26 mouse cellular contexts compared by ENCODE assay signal in genomic region chr6:125082801-125083386, GRCm38 (mm10). TPM values are rescaled to one million over a fixed set of nuclear protein-coding genes. Genes with fewer than 3 reads are reported as not detected.
DNase-seq lines count a peak whose midpoint lies in the region; ATAC-seq and TF ChIP-seq lines count a peak whose summit lies in the region.
"Had no signal": no experiment of that assay in that cellular context is flagged by ENCODE, and none has a peak within 500 bp of the region (broad histone marks: within the 10 kb centered on the region; RNA-seq: fewer than 3 reads in every experiment).

No protein-coding gene starts in this region.

- no peaks in the 10 kb centered on the region for H3K27me3 ChIP-seq in liver, postnatal 0 days (ENCODE audit: insufficient read depth, low read length)
- H3K27me3 ChIP-seq in forebrain, embryonic 14.5 days (replicated peaks; ENCODE audit: control insufficient read depth, insufficient read depth, low read length): no peaks in the 10 kb centered on the region
- H3K27me3 ChIP-seq: embryonic facial prominence, embryonic 13.5 days; embryonic facial prominence, embryonic 15.5 days had no signal

- DNase-seq in layer of hippocampus, adult 2 months (ENCODE audit: low spot score in 2 of 2): no peak
- DNase-seq in layer of hippocampus, adult 11-12 months (ENCODE audit: low spot score): no peak
- no peak for DNase-seq in liver, postnatal 0 days
- DNase-seq in liver: no peak
- DNase-seq in forebrain, embryonic 14.5 days (ENCODE audit: low spot score): no peak
- no peak for DNase-seq in Muller cell, postnatal 12 days (ENCODE audit: inconsistent ontology term)
- DNase-seq: adrenal gland, adult 8-10 months; adrenal gland, postnatal 14 days; adrenal gland, postnatal 36 days; cerebellum, adult 11 months; cerebellum, adult 18-20 months; cerebellum, adult 8-10 months; cerebellum, adult 9-11 months; embryo, embryonic 11 days; forebrain, postnatal 0 days had no signal

- TF ChIP-seq EP300 in liver, postnatal 0 days (IDR thresholded peaks at IDR 0.05; ENCODE audit: low read depth): no peak

- 72% methylated on average over 7 of the region's 7 CpGs for WGBS in liver, postnatal 0 days (ENCODE audit: insufficient replicate concordance)
- 90% methylated on average over 7 of the region's 7 CpGs for WGBS in forebrain, embryonic 14.5 days

- H3K9ac ChIP-seq in liver, postnatal 0 days (replicated peaks): no peak overlapping the region
- H3K9ac ChIP-seq in forebrain, embryonic 14.5 days (ENCODE audit: low read length): no peak overlapping the region
- H3K9ac ChIP-seq: embryonic facial prominence, embryonic 15.5 days; forebrain, embryonic 12.5 days; forebrain, embryonic 15.5 days; forebrain, postnatal 0 days had no signal

- H3K27ac ChIP-seq in layer of hippocampus, adult 2 months: peak overlapping the region; percentile 74; the same call in 1 of the 2 replicates
- no peak overlapping the region for H3K27ac ChIP-seq in liver, postnatal 0 days (ENCODE audit: low read depth)
- H3K27ac ChIP-seq in bone marrow macrophage, adult 2 months (ENCODE audit: insufficient read depth, low read depth, low read length): peak overlapping the region; percentile 35
- no peak overlapping the region for H3K27ac ChIP-seq in forebrain, embryonic 14.5 days (ENCODE audit: low read depth, low read length)
- H3K27ac ChIP-seq: embryonic facial prominence, embryonic 13.5 days had no signal

- peak; percentile 24 for ATAC-seq in liver, postnatal 0 days
- ATAC-seq in granulocyte monocyte progenitor cell, adult 5-6 weeks (replicated peaks; ENCODE audit: poor library complexity, severe bottlenecking): peak; percentile 70
- no peak for ATAC-seq in forebrain, embryonic 14.5 days
- ATAC-seq: activated CD4-positive, CD25-positive, alpha-beta regulatory T cell, adult 4 months; forebrain, postnatal 0 days; Patski had no signal

- no peak for TF ChIP-seq POLR2A in bone marrow macrophage, adult 2 months (IDR thresholded peaks at IDR 0.05; ENCODE audit: borderline replicate concordance, low read depth, low read length)

- TF ChIP-seq CTCF in layer of hippocampus, adult 2 months (conservative IDR thresholded peaks at IDR 0.05): no peak
- no peak for TF ChIP-seq CTCF in liver, postnatal 0 days (IDR thresholded peaks at IDR 0.05; ENCODE audit: low read depth)
- no peak for TF ChIP-seq CTCF in bone marrow macrophage, adult 2 months (IDR thresholded peaks at IDR 0.05; ENCODE audit: low read depth, low read length)

- H3K4me3 ChIP-seq in layer of hippocampus, adult 2 months: no peak overlapping the region
- H3K4me3 ChIP-seq in liver, postnatal 0 days (ENCODE audit: low read depth, low read length): no peak overlapping the region
- no peak overlapping the region for H3K4me3 ChIP-seq in bone marrow macrophage, adult 2 months (ENCODE audit: insufficient read depth, low read length)
- no peak overlapping the region for H3K4me3 ChIP-seq in forebrain, embryonic 14.5 days (ENCODE audit: low read depth, low read length)
- H3K4me3 ChIP-seq: embryonic facial prominence, embryonic 13.5 days; embryonic facial prominence, embryonic 15.5 days; erythroblast, embryonic 14.5 days; forebrain, embryonic 12.5 days; forebrain, embryonic 15.5 days had no signal

- peaks cover 9% of the 10 kb centered on the region; the same call in 1 of the 2 replicates for H3K4me1 ChIP-seq in liver, postnatal 0 days (ENCODE audit: insufficient read depth)
- peaks cover 22% of the 10 kb centered on the region for H3K4me1 ChIP-seq in bone marrow macrophage, adult 2 months (ENCODE audit: control insufficient read depth, insufficient read depth, low read length)
- no peaks in the 10 kb centered on the region; the same call in 1 of the 2 replicates for H3K4me1 ChIP-seq in forebrain, embryonic 14.5 days (ENCODE audit: control insufficient read depth, insufficient read depth, low read length)

- no peak overlapping the region for H3K4me2 ChIP-seq in liver, postnatal 0 days (ENCODE audit: low read depth, low read length)
- H3K4me2 ChIP-seq in forebrain, embryonic 14.5 days (ENCODE audit: low read length): no peak overlapping the region
- H3K4me2 ChIP-seq: forebrain, embryonic 15.5 days had no signal

- no peaks in the 10 kb centered on the region for H3K36me3 ChIP-seq in liver, postnatal 0 days (replicated peaks; ENCODE audit: insufficient read depth, low read length)
- H3K36me3 ChIP-seq in forebrain, embryonic 14.5 days (ENCODE audit: control insufficient read depth, insufficient read depth, low read length): no peaks in the 10 kb centered on the region
- H3K36me3 ChIP-seq: embryonic facial prominence, embryonic 13.5 days; embryonic facial prominence, embryonic 15.5 days; forebrain, embryonic 10.5 days; forebrain, embryonic 12.5 days; forebrain, embryonic 15.5 days had no signal

- no peaks in the 10 kb centered on the region for H3K9me3 ChIP-seq in liver, postnatal 0 days (ENCODE audit: low read length)
- H3K9me3 ChIP-seq in forebrain, embryonic 14.5 days (replicated peaks; ENCODE audit: control insufficient read depth, low read length): no peaks in the 10 kb centered on the region
- H3K9me3 ChIP-seq: embryonic facial prominence, embryonic 13.5 days; embryonic facial prominence, embryonic 15.5 days; forebrain, embryonic 10.5 days; forebrain, embryonic 12.5 days; forebrain, embryonic 15.5 days had no signal

RNA-seq across cellular contexts. Expression of gene Chd4, which starts 12.9 kb away (rescaled TPM):
- 100 to 1,000 TPM; 176 to 185 TPM for total RNA-seq in layer of hippocampus, adult 2 months (2021)
- polyA plus RNA-seq in liver, postnatal 0 days (2015; fragmentation: Nextera tagmentation; extraction: Ambion mirVana): 20.0 and 24.5 TPM in 2 replicates
- polyA plus RNA-seq in bone marrow macrophage, adult 2 months (2012; ENCODE audit: insufficient read depth, insufficient read length, missing spikeins): 122 and 144 TPM in 2 replicates
- 136 and 161 TPM in 2 replicates for total RNA-seq in granulocyte monocyte progenitor cell, adult 5-6 weeks (2014; fragmentation: Nextera tagmentation)
- 246 and 373 TPM in 2 replicates for total RNA-seq in granulocyte monocyte progenitor cell, adult 5-6 weeks (2017)
- 61.1 and 66.1 TPM in 2 replicates for polyA plus RNA-seq in forebrain, embryonic 14.5 days (2014; fragmentation: Nextera tagmentation; extraction: Ambion mirVana)

RNA-seq across cellular contexts. Expression of gene Lpar5, which starts 15.2 kb away (rescaled TPM):
- 1 to 10 TPM in 1 of 2 experiments, under 1 TPM in 1; 0.61 to 1.1 TPM for total RNA-seq in layer of hippocampus, adult 2 months (2021)
- polyA plus RNA-seq in liver, postnatal 0 days (2015; fragmentation: Nextera tagmentation; extraction: Ambion mirVana): 0.57 and 0.85 TPM in 2 replicates
- 33.2 and 43.3 TPM in 2 replicates for polyA plus RNA-seq in bone marrow macrophage, adult 2 months (2012; ENCODE audit: insufficient read depth, insufficient read length, missing spikeins)
- 8.7 and 13.4 TPM in 2 replicates for total RNA-seq in granulocyte monocyte progenitor cell, adult 5-6 weeks (2014; fragmentation: Nextera tagmentation)
- total RNA-seq in granulocyte monocyte progenitor cell, adult 5-6 weeks (2017): 2.7 and 5.2 TPM in 2 replicates
- polyA plus RNA-seq in forebrain, embryonic 14.5 days (2014; fragmentation: Nextera tagmentation; extraction: Ambion mirVana): 0.21 and 0.81 TPM in 2 replicates
- polyA plus RNA-seq: C2C12, Patski had no signal

RNA-seq across cellular contexts. Expression of gene Acrbp, which starts 33.4 kb away (rescaled TPM):
- 10 to 100 TPM; 15.9 to 19.2 TPM for total RNA-seq in layer of hippocampus, adult 2 months (2021)
- 1.3 and 2.0 TPM in 2 replicates for polyA plus RNA-seq in liver, postnatal 0 days (2015; fragmentation: Nextera tagmentation; extraction: Ambion mirVana)
- 28.7 and 29.3 TPM in 2 replicates for polyA plus RNA-seq in bone marrow macrophage, adult 2 months (2012; ENCODE audit: insufficient read depth, insufficient read length, missing spikeins)
- total RNA-seq in granulocyte monocyte progenitor cell, adult 5-6 weeks (2014; fragmentation: Nextera tagmentation): 10.6 and 17.5 TPM in 2 replicates
- total RNA-seq in granulocyte monocyte progenitor cell, adult 5-6 weeks (2017): 1.3 and 3.9 TPM in 2 replicates
- 10.2 and 14.8 TPM in 2 replicates for polyA plus RNA-seq in forebrain, embryonic 14.5 days (2014; fragmentation: Nextera tagmentation; extraction: Ambion mirVana)

RNA-seq across cellular contexts. Expression of gene Ing4, which starts 43.3 kb away (rescaled TPM):
- 10 to 100 TPM; 60.1 to 63.2 TPM for total RNA-seq in layer of hippocampus, adult 2 months (2021)
- 23.8 and 24.3 TPM in 2 replicates for polyA plus RNA-seq in liver, postnatal 0 days (2015; fragmentation: Nextera tagmentation; extraction: Ambion mirVana)
- 110 and 113 TPM in 2 replicates for polyA plus RNA-seq in bone marrow macrophage, adult 2 months (2012; ENCODE audit: insufficient read depth, insufficient read length, missing spikeins)
- total RNA-seq in granulocyte monocyte progenitor cell, adult 5-6 weeks (2014; fragmentation: Nextera tagmentation): 49.2 and 55.8 TPM in 2 replicates
- total RNA-seq in granulocyte monocyte progenitor cell, adult 5-6 weeks (2017): 34.7 and 40.2 TPM in 2 replicates
- 178 and 181 TPM in 2 replicates for polyA plus RNA-seq in forebrain, embryonic 14.5 days (2014; fragmentation: Nextera tagmentation; extraction: Ambion mirVana)

RNA-seq across cellular contexts. Expression of gene Nop2, which starts 48.8 kb away (rescaled TPM):
- 10 to 100 TPM; 30.8 to 31.7 TPM for total RNA-seq in layer of hippocampus, adult 2 months (2021)
- 23.2 and 24.8 TPM in 2 replicates for polyA plus RNA-seq in liver, postnatal 0 days (2015; fragmentation: Nextera tagmentation; extraction: Ambion mirVana)
- polyA plus RNA-seq in bone marrow macrophage, adult 2 months (2012; ENCODE audit: insufficient read depth, insufficient read length, missing spikeins): 10.7 and 11.4 TPM in 2 replicates
- total RNA-seq in granulocyte monocyte progenitor cell, adult 5-6 weeks (2014; fragmentation: Nextera tagmentation): 65.6 and 82.8 TPM in 2 replicates
- total RNA-seq in granulocyte monocyte progenitor cell, adult 5-6 weeks (2017): 79.2 and 82.4 TPM in 2 replicates
- 46.8 and 52.7 TPM in 2 replicates for polyA plus RNA-seq in forebrain, embryonic 14.5 days (2014; fragmentation: Nextera tagmentation; extraction: Ambion mirVana)

Comparison
In these comparisons a context has a peak if more than half of its experiments do, and no peak if none do; other contexts are left out.
1. H3K27ac ChIP-seq: peak in layer of hippocampus, adult 2 months (single experiment) and bone marrow macrophage, adult 2 months (single experiment); none in liver, postnatal 0 days (single experiment) and forebrain, embryonic 14.5 days (single experiment).
2. RNA of gene Lpar5, which starts 15.2 kb away (polyA plus RNA-seq): 33.2 to 43.3 TPM in bone marrow macrophage, adult 2 months; 0.57 to 0.85 TPM in liver, postnatal 0 days and 0.21 to 0.81 TPM in forebrain, embryonic 14.5 days; every median in the first group is over 10 times any median in the second.